Mouse (Mus musculus) embryonic facial prominence, embryonic 15.5 days (tissue): Measurements from ENCODE around the gene Slc18b1. TPM values are rescaled to one million over a fixed set of nuclear protein-coding genes. Genes with fewer than 3 reads are reported as not detected.

Experiments
- ATAC-seq: fragments of 200-750 bp; cut with Nextera tagmentation; 2 replicates; pipeline ENCODE4 v1.8.0; 2017; ENCODE audit warnings: low read depth, moderate TSS enrichment; ENCODE audit not compliant: insufficient number of reproducible peaks, low FRiP score, low TSS enrichment
- H3K27ac ChIP-seq: fragments of 300-500 bp; sonication (generic); replicated peaks from 2 replicates; pipeline ENCODE4 v1.5.1; 2015; ENCODE audit warnings: mild to moderate bottlenecking, inconsistent platforms
- H3K27me3 ChIP-seq: fragments of 300-500 bp; sonication (generic); 2 replicates; pipeline ENCODE4 v1.6.1; 2015; ENCODE audit warnings: inconsistent platforms
- H3K36me3 ChIP-seq: fragments of 300-500 bp; sonication (generic); 2 replicates; pipeline ENCODE4 v1.6.1; 2015; ENCODE audit warnings: mild to moderate bottlenecking, inconsistent platforms
- H3K4me1 ChIP-seq: fragments of 300-500 bp; sonication (generic); 2 replicates; pipeline ENCODE4 v1.6.1; 2015; ENCODE audit warnings: inconsistent platforms
- H3K4me2 ChIP-seq: fragments of 300-500 bp; sonication (generic); replicated peaks from 2 replicates; pipeline ENCODE4 v1.6.1; 2015; ENCODE audit warnings: mild to moderate bottlenecking, inconsistent platforms
- H3K4me3 ChIP-seq: fragments of 300-500 bp; sonication (generic); replicated peaks from 2 replicates; pipeline ENCODE4 v1.5.1; 2015; ENCODE audit warnings: mild to moderate bottlenecking, inconsistent platforms
- H3K9ac ChIP-seq: fragments of 300-500 bp; sonication (generic); 2 replicates; pipeline ENCODE4 v1.6.1; 2015; ENCODE audit warnings: inconsistent platforms
- H3K9me3 ChIP-seq: fragments of 300-500 bp; sonication (generic); replicated peaks from 2 replicates; pipeline ENCODE4 v1.6.1; 2016; ENCODE audit warnings: inconsistent platforms
- WGBS: fragments of 180-500 bp; shearing (Covaris S2); methylation state at CpG from one replicate; pipeline ENCODE4 v1.1.7; 2015; 5-methylcytosine and 5-hydroxymethylcytosine counted together
- polyA plus RNA-seq: library from polyadenylated mRNA; unstranded; fragments of >200 nt; fragmentation: Nextera tagmentation; extraction: Ambion mirVana; gene quantifications from 2 replicates; pipeline ENCODE4 v1.2.1, GENCODE M21; 2015

Slc18b1 gene
- polyA plus RNA-seq, 1 experiment from 2014 or later, result 26.8 TPM

GRCm38 (mm10) chr10:23851228-23851912 lies 54.6 kb downstream of the Slc18b1 start, which contains the start of gene Vnn3:
Gene Vnn3 (plus strand): TSS chr10:23851462.
- Histone ChIP-seq H3K27me3 (no peaks in the 10 kb centered on the region), H3K9me3 (no peaks in the 10 kb centered on the region), H3K36me3 (no peaks in the 10 kb centered on the region), H3K4me1 (no peaks in the 10 kb centered on the region), H3K27ac (no peak within 1 kb of the TSS), H3K4me2 (no peak within 1 kb of the TSS), H3K4me3 (no peak within 1 kb of the TSS), H3K9ac (no peak within 1 kb of the TSS)
- WGBS, result 72% methylated on average over 4 of the region's 4 CpGs
- no peak for ATAC-seq

GRCm38 (mm10) chr10:23852096-23852495 lies 55.3 kb downstream of the Slc18b1 start:
- H3K36me3 ChIP-seq, result no peaks in the 10 kb centered on the region
- H3K27ac ChIP-seq, result no peak overlapping the region
- H3K27me3 ChIP-seq, result no peaks in the 10 kb centered on the region
- H3K9ac ChIP-seq, result no peak overlapping the region
- H3K4me3 ChIP-seq, result no peak overlapping the region
- no peak for ATAC-seq
- no peaks in the 10 kb centered on the region for H3K9me3 ChIP-seq
- WGBS, result 73% methylated on average over 2 of the region's 2 CpGs
- H3K4me2 ChIP-seq, result no peak overlapping the region
- H3K4me1 ChIP-seq, result no peaks in the 10 kb centered on the region

- WGBS, result 78% methylated on average over 9 of the region's 9 CpGs
- no peak overlapping the region for H3K4me3 ChIP-seq
- H3K4me1 ChIP-seq, result no peaks in the 10 kb centered on the region
- H3K4me2 ChIP-seq, result no peak overlapping the region
- H3K36me3 ChIP-seq, result no peaks in the 10 kb centered on the region
- no peak overlapping the region for H3K27ac ChIP-seq
- H3K27me3 ChIP-seq, result no peaks in the 10 kb centered on the region
- H3K9ac ChIP-seq, result no peak overlapping the region
- ATAC-seq, result no peak
- H3K9me3 ChIP-seq, result no peaks in the 10 kb centered on the region
These were observed 67.9 kb downstream of the Slc18b1 start for GRCm38 (mm10) chr10:23864362-23865312.

Other genes with a start within 250 kb of the Slc18b1 start
- gene Rps12, start 9.7 kb upstream of the Slc18b1 start, polyA plus RNA-seq, result 177 and 204 TPM in 2 replicates
- gene Vnn3, start 54.5 kb downstream of the Slc18b1 start, polyA plus RNA-seq, result 0.12 and 0.14 TPM in 2 replicates
- gene Vnn1, start 97.7 kb downstream of the Slc18b1 start, polyA plus RNA-seq, result 0.43 and 0.56 TPM in 2 replicates
- gene Taar1, start 123.4 kb downstream of the Slc18b1 start, polyA plus RNA-seq, result not detected in 2 replicates
- gene Taar2, start 141.6 kb downstream of the Slc18b1 start, polyA plus RNA-seq, result 0.50 and 0.75 TPM in 2 replicates
- gene Taar3, start 152.6 kb downstream of the Slc18b1 start, polyA plus RNA-seq, result not detected in 2 replicates
- gene Taar4, start 163.5 kb downstream of the Slc18b1 start, polyA plus RNA-seq, result not detected in 2 replicates
- not detected in 2 replicates for gene Taar5, start 173.7 kb downstream of the Slc18b1 start, polyA plus RNA-seq
- gene Taar6, start 188.7 kb downstream of the Slc18b1 start, polyA plus RNA-seq, result not detected in 2 replicates
- gene Taar7a, start 196.5 kb downstream of the Slc18b1 start, polyA plus RNA-seq, result not detected in 2 replicates
- 0.15 TPM in 1 of 2 replicates, not detected in the other for gene Taar7b, start 203.0 kb downstream of the Slc18b1 start, polyA plus RNA-seq
- gene Taar7d, start 230.2 kb downstream of the Slc18b1 start, polyA plus RNA-seq, result 0.27 and 0.37 TPM in 2 replicates
- gene Taar7e, start 240.6 kb downstream of the Slc18b1 start, polyA plus RNA-seq, result not detected in 2 replicates